7 mouse cellular contexts compared by ENCODE assay signal in genomic region chr13:42822545-42822944, GRCm38 (mm10).
DNase-seq lines count a peak whose midpoint lies in the region; ATAC-seq and TF ChIP-seq lines count a peak whose summit lies in the region.

No protein-coding gene starts in this region.

- no peaks in the 10 kb centered on the region for H3K36me3 ChIP-seq in intestine, postnatal 0 days (ENCODE audit: control insufficient read depth, insufficient read depth)
- H3K36me3 ChIP-seq in midbrain, postnatal 0 days (ENCODE audit: insufficient read depth, low read length) = no peaks in the 10 kb centered on the region
- H3K36me3 ChIP-seq in spleen, adult 2 months (ENCODE audit: control insufficient read depth, insufficient read depth, low read length) = no peaks in the 10 kb centered on the region

- no peaks in the 10 kb centered on the region for H3K4me1 ChIP-seq in intestine, postnatal 0 days (replicated peaks; ENCODE audit: control insufficient read depth, insufficient read depth, low read length)
- H3K4me1 ChIP-seq in midbrain, postnatal 0 days (ENCODE audit: insufficient read depth, low read length) = no peaks in the 10 kb centered on the region
- no peaks in the 10 kb centered on the region; the same call in 1 of the 2 replicates for H3K4me1 ChIP-seq in spleen, adult 2 months (ENCODE audit: control insufficient read depth, insufficient read depth, insufficient read length)

- no peak overlapping the region for H3K4me3 ChIP-seq in intestine, postnatal 0 days (ENCODE audit: low read depth, low read length)
- H3K4me3 ChIP-seq in midbrain, postnatal 0 days (ENCODE audit: low read depth, low read length) = no peak overlapping the region
- no peak overlapping the region for H3K4me3 ChIP-seq in spleen, adult 2 months (ENCODE audit: extremely low read depth, insufficient read depth, insufficient read length)

- intact Hi-C loops in left cerebral cortex, postnatal 36 days (cut with DNase I) = loop anchor here (5.0 kb wide), 2 partner anchors 200 to 245 kb away; no protein-coding TSS in a partner anchor

- no peak overlapping the region for H3K9ac ChIP-seq in intestine, postnatal 0 days (ENCODE audit: low read depth, low read length)
- H3K9ac ChIP-seq in midbrain, postnatal 0 days (replicated peaks; ENCODE audit: low read length, poor library complexity, severe bottlenecking) = no peak overlapping the region

- no peak for TF ChIP-seq POLR2A in spleen, adult 2 months (IDR thresholded peaks at IDR 0.05; ENCODE audit: low read depth, low read length)

- no peaks in the 10 kb centered on the region for H3K9me3 ChIP-seq in intestine, postnatal 0 days (ENCODE audit: control insufficient read depth)
- no peaks in the 10 kb centered on the region for H3K9me3 ChIP-seq in midbrain, postnatal 0 days (ENCODE audit: low read length)

- no peak overlapping the region for H3K27ac ChIP-seq in intestine, postnatal 0 days (ENCODE audit: low read depth, low read length)
- no peak overlapping the region for H3K27ac ChIP-seq in midbrain, postnatal 0 days (ENCODE audit: low read depth, low read length)
- H3K27ac ChIP-seq in spleen, adult 2 months (ENCODE audit: insufficient read depth, low read length) = no peak overlapping the region

- no peaks in the 10 kb centered on the region for H3K27me3 ChIP-seq in intestine, postnatal 0 days (replicated peaks; ENCODE audit: control insufficient read depth, insufficient read depth, low read length)
- no peaks in the 10 kb centered on the region for H3K27me3 ChIP-seq in midbrain, postnatal 0 days (ENCODE audit: insufficient read depth, low read length)
- no peaks in the 10 kb centered on the region for H3K27me3 ChIP-seq in spleen, adult 2 months (ENCODE audit: control insufficient read depth, insufficient read depth, low read length)

- DNase-seq in adrenal gland, adult 2 months = peak; percentile 74
- DNase-seq in cerebellum, postnatal 36 days = peak; percentile 83 to 88
- peak; percentile 89 for DNase-seq in gastrocnemius, postnatal 10 days
- DNase-seq in left cerebral cortex, postnatal 36 days (ENCODE audit: low spot score in 2 of 2) = peak; percentile 85 to 86
- peak; percentile 78 for DNase-seq in midbrain, postnatal 0 days (ENCODE audit: low spot score)
- DNase-seq in spleen, adult 2 months (ENCODE audit: low read depth in 1 of 2, low spot score in 2 of 2) = peak in 1 of 2 experiments; percentile 55

- no peak for ATAC-seq in intestine, postnatal 0 days
- ATAC-seq in midbrain, postnatal 0 days (ENCODE audit: low FRiP score) = no peak

- WGBS in intestine, postnatal 0 days = 22% methylated on average over 10 of the region's 10 CpGs
- 20% methylated on average over 10 of the region's 10 CpGs for WGBS in midbrain, postnatal 0 days
- 21% methylated on average over 10 of the region's 10 CpGs for WGBS in spleen, adult 2 months

- H3K4me2 ChIP-seq in intestine, postnatal 0 days (replicated peaks; ENCODE audit: low read depth) = no peak overlapping the region
- H3K4me2 ChIP-seq in midbrain, postnatal 0 days (ENCODE audit: low read depth, low read length, poor library complexity, severe bottlenecking) = no peak overlapping the region

- peak; percentile 93 for TF ChIP-seq CTCF in intestine, postnatal 0 days (IDR thresholded peaks at IDR 0.05; ENCODE audit: low read depth)
- peak; percentile 98 for TF ChIP-seq CTCF in midbrain, postnatal 0 days (IDR thresholded peaks at IDR 0.05)
- peak; percentile 57; the same call in 1 of the 2 replicates for TF ChIP-seq CTCF in spleen, adult 2 months (IDR thresholded peaks at IDR 0.05; ENCODE audit: extremely low read depth, insufficient read depth, insufficient read length, insufficient replicate concordance)
